Mouse (Mus musculus) adrenal gland, postnatal 36 days (tissue): Measurements from ENCODE around the gene Psen2. TPM values are rescaled to one million over a fixed set of nuclear protein-coding genes. Genes with fewer than 3 reads are reported as not detected.

Experiments
- DNase-seq, 2 experiments: peaks; one replicate each; pipeline ENCODE4 v3.0.0; 2021; ENCODE audit warnings: mixed read lengths in 1 of 2
- long read RNA-seq, 2 experiments: library from polyadenylated mRNA; stranded (forward); transcript quantifications; one replicate each; pipeline ENCODE4 v2.0.0; 2021; ENCODE audit warnings: borderline sequencing depth in 2 of 2
- total RNA-seq, 2 experiments: library from RNA; stranded (reverse); gene quantifications; 2 replicates each; pipeline ENCODE4 v1.2.3; 2021

The Psen2 gene
- total RNA-seq: 10 to 100 TPM; 24.5 to 33.5 TPM
- long read RNA-seq, experiment 1, transcript Psen2-205 (11 exons, 1,997 nt): major isoform, 12 of 30 reads
- long read RNA-seq, experiment 1, partial matches to known transcripts: 7 of 30 reads
- long read RNA-seq, experiment 1, other reads (novel, unspliced or antisense): 10 of 30 reads
- long read RNA-seq, experiment 2, partial matches to known transcripts: 0 of 2 reads
- long read RNA-seq, experiment 2, other reads (novel, unspliced or antisense): 0 of 2 reads

DNA sequence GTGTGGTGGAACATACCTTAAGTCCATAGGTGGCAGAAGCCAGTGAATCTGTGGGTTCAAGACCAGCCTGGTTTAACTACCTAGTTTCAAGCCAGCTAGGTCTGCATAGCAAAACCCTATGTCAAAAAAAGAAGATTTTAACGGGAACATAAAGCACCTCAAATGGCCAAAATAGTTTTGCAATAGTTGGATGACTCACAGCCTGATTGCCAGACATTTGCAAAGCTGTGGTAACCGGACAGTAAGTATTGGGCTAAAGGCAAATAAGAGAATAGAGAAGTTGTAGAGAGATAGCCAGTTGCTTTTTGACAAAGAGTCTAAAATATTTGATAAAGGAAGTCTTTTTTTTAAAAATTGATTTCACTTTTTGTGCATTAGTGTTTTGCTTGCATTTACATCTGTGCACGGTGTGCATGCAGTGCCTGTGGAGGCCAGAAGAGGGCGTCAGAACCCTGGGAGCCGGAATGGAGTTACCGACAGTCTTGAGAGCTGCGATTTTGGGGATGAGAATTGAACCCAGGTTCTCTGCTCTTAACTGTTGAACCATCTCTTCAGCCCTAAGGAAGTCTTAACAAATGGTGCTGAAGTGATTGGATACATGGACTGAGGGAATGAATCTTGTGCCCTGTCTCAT, at the start of gene Psen2:
Gene Psen2, minus strand, starts transcription at position 75 of the 634 bp plus-strand sequence.
- peak in 1 of 2 experiments; percentile 28 for DNase-seq

DNA sequence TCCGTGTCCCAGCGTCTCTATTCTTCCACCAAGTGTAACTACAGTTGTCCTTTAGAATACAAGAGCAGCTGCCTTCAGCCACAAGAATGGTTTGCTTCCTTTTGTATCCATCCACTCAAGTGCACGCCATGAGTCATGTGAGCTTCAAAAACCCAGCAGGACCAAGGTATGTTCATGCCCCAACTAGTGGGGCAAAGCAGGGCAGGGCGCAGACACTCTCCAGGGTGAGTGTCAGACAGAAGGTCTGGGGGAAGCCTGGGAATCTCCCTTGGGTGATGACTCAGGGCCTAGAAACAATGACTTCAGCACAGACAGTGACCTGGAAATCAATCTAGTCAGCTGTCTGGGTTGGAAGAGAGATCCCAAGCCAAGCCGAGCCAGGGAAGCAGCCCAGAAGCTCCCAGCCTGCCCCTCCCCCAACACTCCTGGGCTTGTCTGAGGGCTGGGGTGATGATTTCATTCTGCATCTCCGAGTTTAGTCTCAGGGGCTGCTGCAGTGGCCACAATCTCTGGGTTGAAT, 49.6 kb upstream of the Psen2 start:
- DNase-seq: peak; percentile 85 to 89

- DNase-seq: no peak
These were observed 49.0 kb upstream of the Psen2 start for GRCm38 (mm10) chr1:180312286-180312685.

DNA sequence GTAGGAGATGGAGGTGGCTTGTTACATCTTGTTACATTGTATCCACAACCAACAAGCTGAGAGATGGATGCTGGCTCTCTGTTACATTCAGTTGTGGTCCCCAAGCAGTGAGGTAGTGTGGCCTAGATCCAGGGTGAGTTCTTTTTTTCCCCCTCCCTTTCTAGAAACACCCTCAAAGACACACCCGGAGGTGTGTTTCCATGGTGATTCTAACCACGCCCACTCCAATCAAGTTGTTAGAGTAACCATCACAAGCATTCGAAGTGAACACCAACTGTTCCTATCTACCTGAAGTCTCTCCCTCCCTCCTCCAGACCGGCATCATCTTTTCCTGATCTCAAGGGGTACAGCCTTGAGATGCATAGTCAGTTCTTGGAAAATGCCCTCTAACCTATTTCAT, 45.7 kb upstream of the Psen2 start:
- no peak for DNase-seq

DNA sequence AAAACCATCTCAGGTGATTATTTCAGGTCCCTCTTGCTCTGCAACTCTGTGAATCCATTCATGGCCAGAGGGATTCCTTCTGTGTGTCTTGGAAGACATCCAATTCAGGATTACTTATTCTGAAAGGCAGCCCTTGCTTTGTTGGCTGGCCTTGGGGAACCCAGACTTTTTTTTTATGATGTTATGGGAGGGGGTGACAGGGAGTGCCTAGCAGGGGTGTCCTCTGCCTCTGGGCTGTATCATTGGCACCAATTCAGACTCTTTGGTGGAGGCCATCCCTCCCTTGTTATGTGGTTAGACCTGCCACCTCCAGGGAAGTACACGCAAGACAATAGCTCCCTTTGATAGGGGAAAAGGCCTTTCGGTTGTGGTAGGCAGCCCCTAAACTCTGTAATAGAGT, 44.4 kb upstream of the Psen2 start:
- peak in 1 of 2 experiments; percentile 22 for DNase-seq

DNA sequence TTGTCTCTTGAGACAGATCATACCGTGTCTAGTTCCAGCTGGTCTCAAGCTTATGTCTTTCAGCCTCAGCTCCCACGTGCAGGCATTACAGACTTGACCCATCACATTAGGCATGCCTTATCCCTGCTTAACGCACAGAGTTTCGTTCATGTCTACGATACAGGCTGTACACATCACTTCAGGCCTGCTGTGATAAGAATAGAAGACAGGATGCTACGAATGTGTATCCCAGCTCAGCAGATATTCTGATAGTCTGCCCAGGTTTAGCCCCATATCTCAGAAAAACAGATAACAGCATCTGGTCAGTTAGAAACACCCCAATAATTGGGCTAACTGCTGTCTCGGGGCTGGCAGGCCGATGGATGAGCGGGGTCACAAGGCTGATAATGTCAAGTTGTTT, 43.7 kb upstream of the Psen2 start:
- DNase-seq: no peak

DNA sequence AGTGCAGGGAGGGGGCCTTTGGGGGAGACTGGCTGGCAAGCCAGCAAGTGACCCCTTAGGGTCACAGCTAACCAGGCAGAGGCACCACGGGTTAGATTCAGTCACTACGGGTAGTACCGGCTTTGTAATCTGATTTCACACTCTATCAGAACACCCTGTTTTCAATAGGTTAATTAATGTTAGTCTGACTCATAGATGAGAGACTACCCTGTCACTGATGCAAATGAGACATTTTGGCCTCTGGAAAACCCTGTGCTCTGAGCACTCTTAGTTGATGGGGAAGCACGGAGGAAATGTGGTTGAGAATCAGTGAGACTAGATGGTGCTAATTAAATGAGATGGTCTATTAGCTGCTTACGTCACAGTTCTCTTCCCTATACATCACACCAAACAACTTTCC, 40.4 kb upstream of the Psen2 start:
- DNase-seq: no peak

GRCm38 (mm10) chr1:180302253-180303120, 39.2 kb upstream of the Psen2 start:
- DNase-seq: peak in 1 of 2 experiments; percentile 38

GRCm38 (mm10) chr1:180300997-180301396, 37.8 kb upstream of the Psen2 start:
- DNase-seq: no peak

DNA sequence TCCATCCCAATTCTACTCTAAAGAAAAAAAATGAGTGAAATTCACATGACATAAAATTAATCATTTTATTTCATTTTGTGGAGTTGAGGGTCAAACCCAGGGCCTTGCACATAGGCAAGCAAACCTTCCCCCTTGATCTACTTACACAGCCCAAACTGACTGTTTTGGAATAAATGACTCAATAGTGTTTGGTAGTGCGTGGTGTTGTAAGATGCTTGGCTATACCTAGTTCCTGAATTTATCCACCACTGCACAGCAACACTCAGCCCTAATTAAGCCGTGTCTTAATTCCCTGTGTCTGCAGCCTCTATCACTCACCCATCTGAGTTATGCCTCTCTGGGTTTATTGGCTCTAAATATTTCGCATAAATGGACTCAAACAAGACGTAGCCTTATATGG, 37.1 kb upstream of the Psen2 start:
- no peak for DNase-seq

GRCm38 (mm10) chr1:180299697-180300096, 36.5 kb upstream of the Psen2 start:
- DNase-seq: no peak

GRCm38 (mm10) chr1:180296088-180296487, 32.9 kb upstream of the Psen2 start:
- DNase-seq: no peak

GRCm38 (mm10) chr1:180290358-180290757, 27.1 kb upstream of the Psen2 start:
- no peak for DNase-seq

DNA sequence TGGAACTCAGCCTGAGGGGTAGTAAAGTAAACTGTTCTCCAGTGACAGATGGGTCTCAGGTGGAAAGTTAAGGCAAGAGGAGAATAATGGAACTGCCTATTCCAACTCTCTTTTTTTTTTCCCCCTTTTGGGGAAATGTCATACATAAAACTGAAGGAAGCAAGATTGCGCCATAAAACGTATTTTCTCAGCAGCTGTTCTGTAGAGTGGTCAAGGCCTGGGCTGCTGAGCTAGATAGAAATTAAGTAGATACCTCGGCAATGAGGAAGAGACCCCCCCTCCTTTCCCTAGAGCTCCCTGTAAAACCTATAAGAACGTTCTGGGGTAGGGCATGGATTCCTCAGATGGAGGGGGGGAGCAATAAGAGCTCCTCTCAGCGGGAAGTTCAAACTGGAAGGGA, 26.6 kb upstream of the Psen2 start:
- DNase-seq: no peak

GRCm38 (mm10) chr1:180288872-180289468, 25.7 kb upstream of the Psen2 start:
- DNase-seq: no peak

DNA sequence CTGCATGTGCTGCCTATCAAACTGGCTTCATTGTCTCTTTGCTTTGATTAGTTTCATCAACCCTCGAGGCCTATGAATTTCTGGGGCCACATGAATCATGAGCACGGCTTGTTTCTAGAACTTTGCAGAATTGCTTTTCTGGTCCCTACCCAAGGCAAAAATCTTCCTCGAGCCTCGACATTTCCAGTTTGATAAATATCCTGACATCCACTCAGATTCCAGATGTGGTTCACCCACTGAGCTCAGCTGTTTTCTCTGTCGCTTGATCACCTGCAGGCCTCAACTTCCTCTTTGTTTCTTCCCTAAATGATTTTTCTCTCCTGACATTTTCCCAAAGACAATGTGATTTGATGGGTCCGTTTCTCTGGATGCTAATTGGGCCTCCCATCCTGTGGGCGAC, 25.0 kb upstream of the Psen2 start:
- no peak for DNase-seq

DNA sequence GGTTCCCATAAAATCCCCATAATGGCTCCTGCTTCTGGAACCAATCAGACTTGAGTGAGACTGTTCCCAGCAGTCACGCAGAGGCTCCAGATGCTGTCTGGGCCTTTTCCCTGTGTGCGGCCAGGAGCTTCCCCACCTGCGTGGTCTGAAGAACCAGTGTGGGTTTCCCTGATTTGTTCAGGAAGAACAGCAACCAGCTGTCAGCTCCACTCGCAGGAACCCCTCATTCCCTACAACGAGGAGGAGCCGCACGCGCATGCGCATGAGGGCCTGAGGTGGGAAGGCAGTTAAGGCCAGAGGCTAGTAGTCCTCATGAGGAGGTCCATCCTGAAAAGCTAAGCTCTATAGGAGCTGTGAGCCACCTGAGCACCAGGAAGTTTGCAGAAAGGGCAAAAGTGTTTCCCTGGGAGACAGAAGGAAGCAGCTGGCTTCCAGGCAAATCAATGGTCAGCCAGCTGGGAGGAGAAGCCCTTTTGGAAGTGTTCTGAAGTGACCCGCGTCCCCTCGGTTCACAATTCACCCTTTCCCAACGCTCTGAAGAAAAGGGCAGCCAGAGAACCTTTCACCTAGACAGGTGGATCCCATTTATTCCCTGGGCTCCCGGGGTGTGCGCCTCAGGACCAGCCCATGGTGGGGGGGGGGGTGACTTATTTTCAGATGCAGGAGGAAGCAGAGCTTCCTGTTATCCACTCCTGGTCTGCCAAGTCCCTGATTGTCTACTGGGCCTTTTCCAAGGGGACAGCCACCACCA, 23.0 kb upstream of the Psen2 start:
- peak in 1 of 2 experiments; percentile 40 for DNase-seq

DNA sequence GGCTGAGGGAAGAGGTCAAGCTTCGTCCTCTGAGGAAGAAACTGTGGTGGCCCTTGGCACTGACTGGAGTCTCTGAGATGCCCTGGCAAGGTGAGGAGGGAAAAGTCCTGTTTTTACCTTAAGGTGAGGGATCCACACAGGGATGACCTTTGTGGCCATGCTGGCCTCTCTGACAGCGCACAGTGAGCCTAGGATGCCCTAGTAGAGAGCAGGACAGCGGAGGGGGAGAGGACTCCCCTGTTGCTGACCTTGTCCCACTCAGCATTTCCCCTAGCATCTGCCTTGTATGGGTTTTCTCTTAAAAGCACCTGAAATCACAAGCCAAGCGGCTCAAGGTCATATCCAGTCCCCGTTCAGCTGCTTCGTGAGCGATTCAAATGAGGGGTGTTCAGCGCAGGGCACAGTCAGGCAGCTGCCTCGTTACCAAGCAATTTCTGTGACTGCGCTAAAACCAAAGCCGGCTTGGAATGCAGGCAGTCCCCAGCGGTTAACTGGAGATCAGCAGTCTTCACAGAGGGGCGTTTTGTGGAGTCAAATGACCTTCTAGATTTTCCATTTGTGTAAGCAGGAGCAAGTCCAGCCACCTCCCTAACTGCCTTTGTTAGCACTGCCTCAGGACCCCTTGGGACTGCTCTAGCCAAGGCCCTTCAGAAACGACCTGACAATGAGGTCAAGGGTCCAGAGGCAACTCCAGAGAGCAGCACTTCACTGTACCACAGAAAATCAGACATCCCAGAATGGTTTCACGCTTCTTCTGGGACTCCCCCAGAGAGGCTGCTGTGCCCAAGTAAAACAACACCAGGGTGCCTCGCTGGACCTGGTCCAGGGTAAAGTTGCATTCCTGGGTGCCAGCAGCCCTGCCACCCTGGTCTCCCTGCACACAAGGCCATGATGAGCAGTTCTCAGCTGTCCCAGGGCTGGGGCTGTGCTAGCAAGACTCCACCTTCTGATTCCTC, 20.9 kb upstream of the Psen2 start:
- DNase-seq: peak; percentile 46 to 59

DNA sequence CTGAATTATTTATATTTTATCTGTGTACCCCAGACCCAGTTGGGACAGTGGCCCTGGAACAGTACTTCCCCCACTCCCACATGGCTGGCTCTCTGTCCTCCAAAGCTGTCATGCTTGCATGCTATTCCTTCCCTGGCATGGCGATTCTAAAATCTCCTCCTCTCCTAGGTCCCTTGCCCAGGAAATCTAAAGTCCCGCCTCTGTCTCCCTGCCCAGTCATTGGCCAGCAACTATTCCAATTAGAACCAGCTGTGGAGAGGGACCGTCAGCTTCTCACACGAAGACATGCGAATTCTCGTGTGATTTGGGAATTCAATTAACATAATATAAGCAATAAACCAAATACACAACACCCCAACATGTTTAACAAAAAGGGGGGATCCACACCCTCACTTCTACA, 19.3 kb upstream of the Psen2 start:
- no peak for DNase-seq

GRCm38 (mm10) chr1:180279648-180280047, 16.4 kb upstream of the Psen2 start:
- peak; percentile 76 to 78 for DNase-seq
